Mouse (Mus musculus) naive thymus-derived CD4-positive, alpha-beta T cell, adult 2 months (primary cell): ENCODE measurements around the gene Tgfbr3l.
"Not testable (repeated sequence)": the region's sequence is repeated elsewhere in the genome, so short reads cannot be mapped to it uniquely, and the experiment has no call there.

ENCODE experiments used
- DNase-seq: peaks from one replicate; pipeline ENCODE4 v3.0.0-alpha.2; 2011; ENCODE audit warnings: low read depth

Gene Tgfbr3l

DNA sequence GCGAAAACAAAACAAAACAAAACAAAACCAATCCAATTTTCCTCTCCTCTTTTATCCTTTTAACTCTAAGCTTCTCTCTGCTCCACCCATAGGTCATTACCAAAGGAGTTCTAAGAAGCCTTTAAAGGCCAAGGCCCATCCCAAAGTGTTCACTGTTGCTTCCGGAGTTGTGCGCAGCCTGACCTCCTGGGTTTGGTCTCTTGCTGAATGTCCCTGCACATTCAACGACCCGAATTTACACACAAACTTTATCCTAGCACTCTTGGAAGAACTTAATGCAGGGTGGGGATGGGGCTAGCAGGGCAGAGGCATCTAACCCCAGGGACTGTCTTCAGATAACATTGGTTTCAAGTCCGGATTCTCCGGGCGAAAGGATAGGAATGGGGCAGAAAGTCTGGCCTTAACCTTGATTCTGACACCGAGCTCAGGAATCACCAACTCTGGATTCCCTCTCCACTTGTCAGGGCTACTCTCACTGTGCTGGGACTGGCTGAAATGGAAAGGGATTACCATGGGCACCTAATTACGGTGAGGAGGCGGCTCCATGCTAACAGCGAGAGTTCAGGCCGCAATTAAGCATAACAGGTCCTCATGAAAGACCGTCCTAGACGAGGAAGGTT, 10.1 kb upstream of the Tgfbr3l start:
- no peak for DNase-seq

DNA sequence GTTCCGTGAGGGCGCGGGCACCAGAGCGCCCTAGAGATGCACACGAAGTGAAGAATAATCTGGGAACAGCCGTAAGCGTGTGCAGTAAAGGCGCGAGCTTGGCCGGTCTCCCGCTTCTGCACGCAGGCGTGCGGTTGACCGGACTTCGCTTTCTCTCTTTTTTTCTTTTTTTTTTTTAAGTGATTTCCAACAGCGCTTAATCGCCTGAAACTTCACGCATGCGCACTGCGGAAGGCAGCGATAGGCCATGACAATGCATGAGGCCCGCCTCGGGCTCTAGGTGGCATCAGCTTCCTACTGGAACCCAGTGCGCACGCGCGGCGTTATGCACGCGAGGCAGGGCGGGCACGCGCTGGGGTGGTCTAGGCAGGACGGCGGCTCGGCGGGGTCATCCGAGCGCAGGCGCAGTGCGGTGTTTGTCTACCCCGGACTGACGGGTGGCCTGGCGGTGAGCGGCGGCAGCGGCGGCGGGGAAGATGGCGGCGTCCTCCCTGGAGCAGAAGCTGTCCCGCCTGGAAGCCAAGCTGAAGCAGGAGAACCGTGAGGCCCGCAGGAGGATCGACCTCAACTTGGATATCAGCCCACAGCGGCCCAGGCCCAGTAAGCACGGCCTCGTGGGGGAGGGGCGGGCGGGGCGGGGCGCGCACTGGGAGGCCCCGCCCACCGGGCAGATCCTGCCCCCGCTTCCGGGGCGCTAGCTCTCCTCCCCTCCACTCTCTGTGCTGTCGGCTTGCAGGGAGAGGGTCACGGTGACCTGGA, 9.4 kb upstream of the Tgfbr3l start, which contains the start of the genes Map2k7 and Gm49320:
TSS of gene Map2k7 (plus strand) at position 307 of the 759 bp plus-strand sequence.
TSS of gene Gm49320 (plus strand) at position 432 of the 759 bp plus-strand sequence.
- DNase-seq = peak; percentile 99

DNA sequence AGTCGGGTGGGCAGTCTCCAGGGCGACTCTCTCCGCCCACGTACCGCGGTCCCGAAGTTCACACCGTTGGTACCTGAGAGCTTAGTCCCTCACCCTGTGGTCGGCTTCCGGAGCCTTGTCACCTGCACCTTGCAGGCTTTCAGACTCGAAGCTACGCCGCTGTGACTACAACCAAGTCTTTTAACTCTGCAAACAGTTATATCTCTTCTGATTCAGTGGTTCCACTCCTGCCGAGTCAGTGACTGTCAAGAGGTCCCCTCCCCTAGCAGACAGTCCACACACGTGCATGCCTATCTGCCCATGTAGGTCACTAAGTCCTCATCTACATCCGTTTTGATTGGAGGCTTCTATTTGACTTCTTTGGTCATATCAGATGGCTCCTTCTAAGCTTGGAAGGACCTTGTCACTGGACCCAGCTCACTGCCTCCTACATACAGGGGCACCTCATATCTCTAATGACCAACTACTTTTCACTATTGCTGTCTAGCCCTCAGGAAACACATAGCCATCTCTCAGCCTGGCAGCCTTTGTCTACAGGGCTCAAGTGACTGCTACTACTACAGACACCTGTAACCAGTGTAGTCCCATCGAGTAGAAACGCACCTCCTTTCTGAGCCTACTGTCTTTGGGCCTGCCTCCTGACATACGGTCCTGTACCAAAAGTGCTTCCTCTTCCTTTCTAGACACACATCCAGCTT, 8.7 kb upstream of the Tgfbr3l start:
- DNase-seq = no peak

- DNase-seq = no peak
Observed at GRCm38 (mm10) chr8:4245061-4245460, 3.0 kb upstream of the Tgfbr3l start.

DNA sequence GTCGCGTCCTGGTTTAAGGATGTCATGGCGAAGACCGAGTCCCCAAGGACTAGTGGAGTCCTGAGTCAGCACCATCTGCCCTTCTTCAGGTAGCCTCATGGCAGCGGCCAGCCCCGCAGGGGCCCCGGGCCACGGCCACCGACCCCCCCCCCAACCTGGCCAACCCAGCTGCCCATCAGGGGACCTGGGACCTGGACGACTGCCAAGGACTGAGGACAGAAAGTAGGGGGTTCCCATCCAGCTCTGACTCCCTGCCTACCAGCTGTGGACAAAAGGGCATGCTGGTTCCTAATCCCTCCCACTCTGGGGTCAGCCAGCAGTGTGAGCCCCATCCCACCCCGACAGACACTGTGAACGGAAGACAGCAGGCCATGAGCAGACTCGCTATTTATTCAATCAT, 2.3 kb upstream of the Tgfbr3l start:
- DNase-seq = no peak

DNA sequence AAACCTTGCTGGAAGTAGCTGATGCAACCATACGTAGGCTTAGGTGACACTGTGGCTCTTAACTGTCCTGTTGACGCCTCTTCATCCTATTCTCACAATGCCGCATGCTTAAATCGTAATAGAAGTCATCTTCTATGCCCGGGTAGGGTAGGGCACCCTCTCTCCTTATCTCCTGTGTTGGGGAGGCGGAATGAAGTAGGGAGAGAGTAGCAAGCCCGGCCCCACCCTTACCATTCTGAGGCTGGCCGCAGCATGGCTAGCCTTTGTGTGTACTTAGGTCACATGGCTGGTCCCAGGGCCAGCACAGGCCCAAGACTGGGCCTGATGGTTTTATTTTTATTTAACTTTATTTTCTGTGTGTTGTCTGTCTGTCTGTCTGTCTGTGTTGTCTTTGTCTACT, 773 bp upstream of the Tgfbr3l start:
- DNase-seq = no peak

GRCm38 (mm10) chr8:4249213-4249612, 1.2 kb downstream of the Tgfbr3l start:
- DNase-seq = no peak

- peak; percentile 91 for DNase-seq
Observed at GRCm38 (mm10) chr8:4250306-4250970, 2.4 kb downstream of the Tgfbr3l start.

GRCm38 (mm10) chr8:4252116-4252760, 4.2 kb downstream of the Tgfbr3l start:
- no peak for DNase-seq

DNA sequence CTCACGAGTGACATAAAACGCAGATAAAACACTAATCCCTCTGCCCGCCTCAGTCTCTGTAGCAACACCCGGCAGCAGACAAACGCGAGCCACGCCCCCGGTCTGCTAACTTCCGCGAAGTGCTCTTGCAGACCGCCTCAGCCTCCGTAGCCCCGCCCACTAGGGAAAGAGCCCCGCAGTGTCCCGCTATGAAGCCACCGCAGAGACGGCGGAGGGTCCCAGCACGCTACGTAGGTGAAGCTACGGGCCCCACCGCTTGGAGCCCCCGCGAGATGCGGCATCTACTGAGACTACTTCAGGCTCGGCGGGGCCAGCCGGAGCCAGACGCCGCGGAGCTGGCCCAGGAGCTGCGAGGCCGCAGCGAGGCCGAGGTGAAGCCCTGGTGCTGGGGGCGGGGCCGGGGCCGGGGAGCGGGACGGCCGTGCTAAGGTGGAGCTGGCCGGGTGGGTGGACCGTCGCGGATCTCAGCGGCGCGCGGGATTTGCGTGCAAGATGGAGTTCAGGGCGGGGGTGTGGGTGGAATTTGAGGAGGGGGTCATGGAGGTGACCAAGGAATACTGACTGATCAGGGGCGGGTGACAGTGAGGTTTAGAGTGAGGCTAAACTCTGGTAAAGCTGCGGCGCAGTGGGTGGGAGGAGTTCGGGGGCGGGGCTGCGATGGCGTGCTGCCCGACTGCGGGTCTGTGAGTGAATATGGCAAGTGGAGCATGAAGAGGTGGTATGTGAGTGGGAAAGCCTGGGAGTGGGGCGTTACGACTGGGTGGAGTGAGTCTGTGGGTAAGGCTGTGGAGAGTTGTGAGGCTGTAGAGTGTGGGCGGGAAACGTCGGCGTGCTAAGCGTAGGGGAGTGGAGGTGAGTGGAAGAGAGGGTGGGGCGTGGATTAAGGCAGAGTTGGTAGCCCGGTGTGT, 5.2 kb downstream of the Tgfbr3l start, which contains the start of gene Snapc2:
TSS of gene Snapc2 (plus strand) at position 147 of the 908 bp plus-strand sequence.
- peak; percentile 97 for DNase-seq

GRCm38 (mm10) chr8:4254001-4254400, 6.0 kb downstream of the Tgfbr3l start:
- no peak for DNase-seq

- not testable (repeated sequence) for DNase-seq
Observed at GRCm38 (mm10) chr8:4255471-4255870, 7.5 kb downstream of the Tgfbr3l start.

- DNase-seq = no peak
Observed at GRCm38 (mm10) chr8:4256911-4257310, 8.9 kb downstream of the Tgfbr3l start.

DNA sequence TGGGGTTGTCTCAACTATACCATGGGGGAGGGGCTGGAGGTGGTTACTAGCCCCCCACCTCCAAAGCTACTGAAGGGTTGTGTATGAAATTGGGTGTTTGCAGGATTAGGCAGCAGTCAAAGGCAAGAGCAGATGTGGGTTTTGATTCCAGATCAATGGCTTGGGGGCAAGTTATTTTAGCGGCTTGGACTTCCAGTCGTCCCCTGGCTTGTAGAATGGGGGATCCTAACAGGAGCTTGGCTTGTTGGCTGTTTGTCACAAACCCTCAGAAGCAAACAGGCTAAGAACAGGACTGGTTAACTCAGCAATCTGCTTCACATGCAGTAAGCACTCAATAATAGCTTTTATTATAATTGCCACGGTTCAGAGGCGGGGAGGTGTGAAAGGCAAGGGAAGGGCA, 9.3 kb downstream of the Tgfbr3l start:
- DNase-seq = no peak

GRCm38 (mm10) chr8:4258233-4258632, 10.2 kb downstream of the Tgfbr3l start:
- peak; percentile 81 for DNase-seq

- peak; percentile 59 for DNase-seq
Observed at GRCm38 (mm10) chr8:4258678-4259077, 10.7 kb downstream of the Tgfbr3l start.

DNA sequence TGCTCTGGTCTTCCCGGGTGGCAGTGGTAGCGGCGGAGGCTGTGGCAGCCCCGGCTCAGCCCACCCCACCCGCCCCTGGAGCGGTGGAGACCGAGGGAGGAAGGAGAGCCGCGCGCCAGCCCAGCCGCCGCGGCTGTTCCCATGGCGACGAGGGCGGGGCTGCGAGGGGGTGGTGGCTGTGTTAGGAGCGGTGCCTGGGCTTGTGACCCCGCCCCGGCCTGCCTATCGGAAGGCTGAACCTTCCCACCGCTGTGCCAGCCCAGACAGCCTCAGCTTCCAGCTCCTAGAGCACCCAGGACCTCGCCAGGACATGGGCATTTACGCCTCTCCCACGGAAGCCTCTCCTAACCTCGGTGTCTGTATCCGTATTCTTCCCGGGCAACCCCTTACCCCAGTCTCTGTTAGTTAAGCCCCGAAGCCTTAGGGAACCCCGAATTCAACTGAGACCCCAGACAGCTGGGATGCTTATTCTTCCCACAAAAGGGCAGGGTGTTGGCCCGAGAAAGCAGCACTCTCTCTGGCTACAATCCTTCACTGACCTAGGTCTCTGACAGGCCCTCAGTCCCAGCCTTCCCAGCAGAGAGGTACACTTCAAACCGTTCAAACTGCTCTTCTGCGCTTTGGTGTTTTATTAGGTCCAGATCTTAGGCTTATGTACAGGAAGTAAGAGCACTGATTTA, 11.3 kb downstream of the Tgfbr3l start, which contains the start of gene Ctxn1:
TSS of gene Ctxn1 (minus strand) at position 150 of the 680 bp plus-strand sequence.
- DNase-seq = peak; percentile 93

GRCm38 (mm10) chr8:4259805-4260170, 11.8 kb downstream of the Tgfbr3l start:
- DNase-seq = no peak

DNA sequence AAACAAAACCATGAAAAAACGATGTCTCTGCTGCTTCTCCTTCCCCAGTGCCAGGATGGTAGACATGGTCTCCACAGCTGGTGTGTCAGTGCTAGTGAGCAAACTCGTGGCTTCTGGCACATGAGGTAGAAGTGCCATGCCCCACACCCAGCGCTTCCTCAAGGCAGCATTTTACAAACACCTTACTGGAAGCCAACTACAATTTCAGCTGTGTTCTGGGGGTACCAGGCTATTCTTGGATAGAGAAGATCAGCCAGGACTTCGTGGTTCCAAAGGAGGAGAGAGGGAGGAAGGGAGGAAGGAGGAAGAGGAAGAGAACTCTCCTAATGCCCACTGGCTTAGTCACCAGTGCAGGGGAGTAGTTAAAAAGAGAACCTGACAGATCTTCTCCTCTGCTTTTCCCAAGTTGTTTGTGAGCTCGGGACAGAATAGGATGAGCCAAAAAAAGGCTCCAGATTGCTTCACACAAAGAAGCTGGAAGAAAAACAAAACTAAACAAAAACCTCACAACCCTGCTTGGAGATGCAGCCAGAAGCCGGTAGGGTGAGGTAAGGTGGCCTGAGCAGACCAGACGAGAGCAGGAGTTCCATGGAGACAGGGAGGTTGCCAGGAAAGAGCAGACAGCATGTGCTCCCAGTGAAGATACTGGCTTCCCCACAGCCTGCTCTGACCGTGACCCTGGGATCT, 15.2 kb downstream of the Tgfbr3l start:
- no peak for DNase-seq
